Mouse (Mus musculus) embryonic facial prominence, embryonic 13.5 days (tissue): ENCODE results near the gene Irak1bp1. TPM values are rescaled to one million over a fixed set of nuclear protein-coding genes. Genes with fewer than 3 reads are reported as not detected.

Source experiments
- ATAC-seq: fragments of 200-750 bp; cut with Nextera tagmentation; 2 replicates; pipeline ENCODE4 v1.8.0; 2017; ENCODE audit warnings: low read depth; ENCODE audit not compliant: insufficient number of reproducible peaks, insufficient read depth, low FRiP score, low TSS enrichment
- H3K27ac ChIP-seq: fragments of 300-500 bp; sonication (generic); 2 replicates; pipeline ENCODE4 v1.5.1; 2015; ENCODE audit warnings: moderate library complexity, mild to moderate bottlenecking, inconsistent platforms
- H3K27me3 ChIP-seq: fragments of 300-500 bp; sonication (generic); 2 replicates; pipeline ENCODE4 v1.6.1; 2015; ENCODE audit warnings: mild to moderate bottlenecking, inconsistent platforms
- H3K36me3 ChIP-seq: fragments of 300-500 bp; sonication (generic); 2 replicates; pipeline ENCODE4 v1.6.1; 2015; ENCODE audit warnings: mild to moderate bottlenecking, inconsistent platforms
- H3K4me1 ChIP-seq: fragments of 300-500 bp; sonication (generic); 2 replicates; pipeline ENCODE4 v1.6.1; 2015; ENCODE audit warnings: inconsistent platforms
- H3K4me2 ChIP-seq: fragments of 300-500 bp; sonication (generic); 2 replicates; pipeline ENCODE4 v1.6.1; 2015; ENCODE audit warnings: moderate library complexity, mild to moderate bottlenecking, inconsistent platforms
- H3K4me3 ChIP-seq: fragments of 300-500 bp; sonication (generic); 2 replicates; pipeline ENCODE4 v1.5.1; 2015; ENCODE audit warnings: mild to moderate bottlenecking, inconsistent platforms
- H3K9ac ChIP-seq: fragments of 300-500 bp; sonication (generic); 2 replicates; pipeline ENCODE4 v1.6.1; 2015; ENCODE audit warnings: mild to moderate bottlenecking, inconsistent platforms
- H3K9me3 ChIP-seq: fragments of 300-500 bp; sonication (generic); 2 replicates; pipeline ENCODE4 v1.6.1; 2016; ENCODE audit warnings: inconsistent platforms
- WGBS: fragments of 180-500 bp; shearing (Covaris S2); methylation state at CpG from one replicate; pipeline ENCODE4 v1.1.7; 2015; ENCODE audit warnings: mixed read lengths; 5-methylcytosine and 5-hydroxymethylcytosine counted together
- polyA plus RNA-seq: library from polyadenylated mRNA; unstranded; fragments of >200 nt; fragmentation: Nextera tagmentation; extraction: Ambion mirVana; gene quantifications from 2 replicates; pipeline ENCODE4 v1.2.1, GENCODE M21; 2015

The Irak1bp1 gene
- 25.3 and 26.8 TPM in 2 replicates for polyA plus RNA-seq

- H3K27me3 ChIP-seq = no peaks in the 10 kb centered on the region
- 0 out of 2 replicates have a peak, but pooled peaks cover 3% of the 10 kb centered on the region for H3K36me3 ChIP-seq
- WGBS = 13% methylated on average over 20 of the region's 20 CpGs
- H3K9me3 ChIP-seq = no peaks in the 10 kb centered on the region
- peak within 1 kb of the TSS; percentile 82 for H3K27ac ChIP-seq
- H3K4me1 ChIP-seq = peaks cover 12% of the 10 kb centered on the region
- H3K9ac ChIP-seq = peak within 1 kb of the TSS; percentile 90
- peak within 1 kb of the TSS; percentile 84 for H3K4me3 ChIP-seq
- ATAC-seq = 0 out of 2 replicates have a peak, but pooled peaks have one; percentile 2
- peak within 1 kb of the TSS; percentile 69 for H3K4me2 ChIP-seq
Observed at GRCm38 (mm10) chr9:82829007-82829689, at the start of gene Irak1bp1. Gene Irak1bp1 (plus strand): TSS chr9:82829540.

GRCm38 (mm10) chr9:82788375-82788774 lies 41.0 kb upstream of the Irak1bp1 start:
- H3K4me3 ChIP-seq = no peak overlapping the region
- no peak overlapping the region for H3K9ac ChIP-seq
- no peaks in the 10 kb centered on the region for H3K4me1 ChIP-seq
- no peaks in the 10 kb centered on the region for H3K27me3 ChIP-seq
- no peak overlapping the region for H3K4me2 ChIP-seq
- H3K27ac ChIP-seq = no peak overlapping the region
- no peaks in the 10 kb centered on the region for H3K9me3 ChIP-seq
- ATAC-seq = no peak
- 69% methylated on average over 9 of the region's 9 CpGs for WGBS
- no peaks in the 10 kb centered on the region for H3K36me3 ChIP-seq

GRCm38 (mm10) chr9:82800360-82800759 lies 29.0 kb upstream of the Irak1bp1 start:
- H3K27me3 ChIP-seq = no peaks in the 10 kb centered on the region
- H3K9me3 ChIP-seq = no peaks in the 10 kb centered on the region
- no peak overlapping the region for H3K4me2 ChIP-seq
- H3K27ac ChIP-seq = no peak overlapping the region
- no peaks in the 10 kb centered on the region for H3K36me3 ChIP-seq
- no peak overlapping the region for H3K4me3 ChIP-seq
- H3K9ac ChIP-seq = no peak overlapping the region
- 78% methylated on average over 8 of the region's 8 CpGs for WGBS
- H3K4me1 ChIP-seq = no peaks in the 10 kb centered on the region
- no peak for ATAC-seq

GRCm38 (mm10) chr9:82807129-82807528 lies 22.2 kb upstream of the Irak1bp1 start:
- Histone ChIP-seq H3K4me3 (no peak overlapping the region), H3K27ac (no peak overlapping the region), H3K4me1 (no peaks in the 10 kb centered on the region), H3K4me2 (no peak overlapping the region), H3K9me3 (no peaks in the 10 kb centered on the region), H3K27me3 (no peaks in the 10 kb centered on the region), H3K9ac (no peak overlapping the region), H3K36me3 (no peaks in the 10 kb centered on the region)
- 6% methylated on average over 1 of the region's 1 CpGs for WGBS
- no peak for ATAC-seq

- Histone ChIP-seq H3K9ac (no peak overlapping the region), H3K27ac (no peak overlapping the region), H3K36me3 (no peaks in the 10 kb centered on the region), H3K4me2 (no peak overlapping the region), H3K4me1 (no peaks in the 10 kb centered on the region), H3K4me3 (no peak overlapping the region), H3K27me3 (no peaks in the 10 kb centered on the region), H3K9me3 (no peaks in the 10 kb centered on the region)
- 41% methylated on average over 5 of the region's 5 CpGs for WGBS
- no peak for ATAC-seq
Observed at GRCm38 (mm10) chr9:82807635-82808034, 21.7 kb upstream of the Irak1bp1 start.

- ATAC-seq = no peak
- Histone ChIP-seq H3K27me3 (no peaks in the 10 kb centered on the region), H3K27ac (no peak overlapping the region), H3K4me1 (no peaks in the 10 kb centered on the region), H3K9me3 (no peaks in the 10 kb centered on the region), H3K36me3 (no peaks in the 10 kb centered on the region), H3K9ac (no peak overlapping the region), H3K4me3 (no peak overlapping the region), H3K4me2 (no peak overlapping the region)
- WGBS = 75% methylated on average over 12 of the region's 12 CpGs
Observed at GRCm38 (mm10) chr9:82812172-82812963, 17.0 kb upstream of the Irak1bp1 start.

GRCm38 (mm10) chr9:82814536-82814935 lies 14.8 kb upstream of the Irak1bp1 start:
- no peaks in the 10 kb centered on the region for H3K4me1 ChIP-seq
- H3K36me3 ChIP-seq = no peaks in the 10 kb centered on the region
- no peak overlapping the region for H3K27ac ChIP-seq
- H3K9ac ChIP-seq = no peak overlapping the region
- 45% methylated on average over 3 of the region's 3 CpGs for WGBS
- no peaks in the 10 kb centered on the region for H3K9me3 ChIP-seq
- H3K27me3 ChIP-seq = no peaks in the 10 kb centered on the region
- H3K4me3 ChIP-seq = no peak overlapping the region
- no peak for ATAC-seq
- H3K4me2 ChIP-seq = no peak overlapping the region

- no peak overlapping the region for H3K27ac ChIP-seq
- H3K36me3 ChIP-seq = no peaks in the 10 kb centered on the region
- no peak overlapping the region for H3K4me2 ChIP-seq
- H3K27me3 ChIP-seq = no peaks in the 10 kb centered on the region
- no peak for ATAC-seq
- H3K9ac ChIP-seq = no peak overlapping the region
- H3K4me3 ChIP-seq = no peak overlapping the region
- H3K9me3 ChIP-seq = no peaks in the 10 kb centered on the region
- no peaks in the 10 kb centered on the region for H3K4me1 ChIP-seq
Observed at GRCm38 (mm10) chr9:82815257-82815785, 14.0 kb upstream of the Irak1bp1 start.

- Histone ChIP-seq H3K4me1 (peaks cover 8% of the 10 kb centered on the region), H3K36me3 (0 out of 2 replicates have a peak, but pooled peaks cover 3% of the 10 kb centered on the region), H3K9ac (no peak overlapping the region), H3K4me2 (no peak overlapping the region), H3K9me3 (no peaks in the 10 kb centered on the region), H3K4me3 (no peak overlapping the region), H3K27me3 (no peaks in the 10 kb centered on the region), H3K27ac (no peak overlapping the region)
- no peak for ATAC-seq
- WGBS = 95% methylated on average over 6 of the region's 6 CpGs
Observed at GRCm38 (mm10) chr9:82826426-82826825, 2.9 kb upstream of the Irak1bp1 start.

- peak overlapping the region; percentile 69 for H3K4me2 ChIP-seq
- peak overlapping the region; percentile 90 for H3K9ac ChIP-seq
- H3K36me3 ChIP-seq = 0 out of 2 replicates have a peak, but pooled peaks cover 3% of the 10 kb centered on the region
- H3K27ac ChIP-seq = peak overlapping the region; percentile 82
- peaks cover 9% of the 10 kb centered on the region for H3K4me1 ChIP-seq
- H3K4me3 ChIP-seq = peak overlapping the region; percentile 84
- peak; percentile 91 for ATAC-seq
- no peaks in the 10 kb centered on the region for H3K9me3 ChIP-seq
- under 1% methylated on average over 65 of the region's 65 CpGs for WGBS
- H3K27me3 ChIP-seq = no peaks in the 10 kb centered on the region
Observed at GRCm38 (mm10) chr9:82829693-82830430, 522 bp downstream of the Irak1bp1 start.

- no peaks in the 10 kb centered on the region for H3K36me3 ChIP-seq
- H3K27ac ChIP-seq = no peak overlapping the region
- no peak overlapping the region for H3K9ac ChIP-seq
- H3K4me2 ChIP-seq = no peak overlapping the region
- H3K4me3 ChIP-seq = no peak overlapping the region
- no peak for ATAC-seq
- H3K9me3 ChIP-seq = no peaks in the 10 kb centered on the region
- peaks cover 9% of the 10 kb centered on the region for H3K4me1 ChIP-seq
- WGBS = 45% methylated on average over 4 of the region's 4 CpGs
- no peaks in the 10 kb centered on the region for H3K27me3 ChIP-seq
Observed at GRCm38 (mm10) chr9:82831891-82832290, 2.6 kb downstream of the Irak1bp1 start.
